Mouse (Mus musculus) liver (tissue): ENCODE results near the gene Cdh22.

ENCODE experiments used
- DNase-seq: peaks from one replicate; pipeline ENCODE4 v3.0.0-alpha.2; 2020; ENCODE audit warnings: mixed read lengths

Cdh22 gene

GRCm38 (mm10) chr2:165205486-165205885 is 29.2 kb downstream of the Cdh22 start:
- no peak for DNase-seq

- DNase-seq: no peak
These were observed 29.7 kb downstream of the Cdh22 start for GRCm38 (mm10) chr2:165204931-165205330.

- DNase-seq: no peak
These were observed 32.6 kb downstream of the Cdh22 start for GRCm38 (mm10) chr2:165201761-165202751.

- DNase-seq: no peak
These were observed 37.1 kb downstream of the Cdh22 start for GRCm38 (mm10) chr2:165197546-165197945.

- no peak for DNase-seq
These were observed 39.1 kb downstream of the Cdh22 start for GRCm38 (mm10) chr2:165195411-165196182.

- DNase-seq: no peak
These were observed 43.2 kb downstream of the Cdh22 start for GRCm38 (mm10) chr2:165191483-165191882.

GRCm38 (mm10) chr2:165189546-165189945 is 45.1 kb downstream of the Cdh22 start:
- peak; percentile 41 for DNase-seq

GRCm38 (mm10) chr2:165187648-165188380 is 46.8 kb downstream of the Cdh22 start:
- DNase-seq: no peak

GRCm38 (mm10) chr2:165184015-165184633 is 50.5 kb downstream of the Cdh22 start:
- peak; percentile 71 for DNase-seq

- DNase-seq: no peak
These were observed 52.3 kb downstream of the Cdh22 start for GRCm38 (mm10) chr2:165182085-165182976.

GRCm38 (mm10) chr2:165179231-165179630 is 55.4 kb downstream of the Cdh22 start:
- DNase-seq: no peak

GRCm38 (mm10) chr2:165176965-165177364 is 57.7 kb downstream of the Cdh22 start:
- DNase-seq: no peak

- DNase-seq: no peak
These were observed 67.8 kb downstream of the Cdh22 start for GRCm38 (mm10) chr2:165166664-165167435.

GRCm38 (mm10) chr2:165162221-165162620 is 72.4 kb downstream of the Cdh22 start:
- no peak for DNase-seq

- peak; percentile 52 for DNase-seq
These were observed 74.2 kb downstream of the Cdh22 start for GRCm38 (mm10) chr2:165160466-165160865.

GRCm38 (mm10) chr2:165159055-165159688 is 75.5 kb downstream of the Cdh22 start:
- peak; percentile 68 for DNase-seq

- no peak for DNase-seq
These were observed 76.3 kb downstream of the Cdh22 start for GRCm38 (mm10) chr2:165158317-165158716.

- no peak for DNase-seq
These were observed 76.8 kb downstream of the Cdh22 start for GRCm38 (mm10) chr2:165157900-165158299.

- no peak for DNase-seq
These were observed 81.6 kb downstream of the Cdh22 start for GRCm38 (mm10) chr2:165153006-165153405.

- no peak for DNase-seq
These were observed 84.9 kb downstream of the Cdh22 start for GRCm38 (mm10) chr2:165149741-165150140.
